Mouse (Mus musculus) bone marrow macrophage, adult 2 months (primary cell): ENCODE measurements around the gene Apoa5.

Experiments used
- CTCF ChIP-seq: IDR thresholded peaks from 2 replicates; pipeline ENCODE4 v1.5.1; 2012; ENCODE audit warnings: low read depth, mild to moderate bottlenecking, low read length, moderate library complexity
- POLR2A ChIP-seq: IDR thresholded peaks from 2 replicates; pipeline ENCODE4 v1.6.1; 2012; ENCODE audit warnings: mild to moderate bottlenecking, low read depth, low read length, borderline replicate concordance

- TF ChIP-seq POLR2A (no peak), CTCF (no peak)
Measured at GRCm38 (mm10) chr9:46259111-46259510, 9.3 kb upstream of the Apoa5 start.
